Mouse (Mus musculus) erythroblast, adult 5-6 weeks (primary cell): Measurements from ENCODE around the gene Gm10721. TPM values are rescaled to one million over a fixed set of nuclear protein-coding genes. Genes with fewer than 3 reads are reported as not detected.
"Not testable (repeated sequence)": the region's sequence is repeated elsewhere in the genome, so short reads cannot be mapped to it uniquely, and the experiment has no call there.

Source experiments
- ATAC-seq: replicated peaks from 2 replicates; pipeline ENCODE4 v1.8.0; 2016; ENCODE audit warnings: moderate number of reproducible peaks, mild to moderate bottlenecking, moderate TSS enrichment, inconsistent platforms; ENCODE audit not compliant: poor library complexity, low FRiP score, severe bottlenecking
- total RNA-seq, 2 experiments: library from RNA; stranded (forward) in 1 of 2; stranded (reverse) in 1 of 2; fragments of 150-400 nt in 1 of 2; fragments of 200-764, 138-1000 nt in 1 of 2; gene quantifications; 2 replicates each; pipeline versions ENCODE4 v1.2.3 to v1.2.4; 2015 to 2017; ENCODE audit warnings: low replicate concordance in 2 of 2

Gene Gm10721
- total RNA-seq, 2 experiments from 2014 or later = 7.5 to 19.3 TPM

- not testable (repeated sequence) for ATAC-seq
Measured at GRCm38 (mm10) chr9:3023985-3024648, 11.2 kb downstream of the Gm10721 start.

GRCm38 (mm10) chr9:3024912-3025467 lies 12.1 kb downstream of the Gm10721 start, which contains the start of gene Gm10717:
Gene Gm10717, plus strand, starts transcription at chr9:3025417.
- not testable (repeated sequence) for ATAC-seq

GRCm38 (mm10) chr9:3025653-3026052 lies 12.7 kb downstream of the Gm10721 start:
- ATAC-seq = not testable (repeated sequence)

DNA sequence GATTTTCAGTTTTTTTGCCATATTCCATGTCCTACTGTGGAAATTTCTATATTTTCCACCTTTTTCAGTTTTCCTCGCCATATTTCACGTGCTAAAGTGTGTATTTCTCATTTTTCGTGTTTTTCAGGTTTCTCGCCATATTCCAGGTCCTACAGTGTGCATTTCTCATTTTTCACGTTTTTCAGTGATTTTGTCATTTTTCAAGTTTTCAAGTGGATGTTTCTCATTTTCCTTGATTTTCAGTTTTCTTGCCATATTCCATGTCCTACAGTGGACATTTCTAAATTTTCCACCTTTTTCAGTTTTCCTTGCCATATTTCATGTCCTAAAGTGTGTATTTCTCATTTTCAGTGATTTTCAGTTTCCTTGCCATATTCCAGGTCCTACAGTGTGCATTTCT lies 13.2 kb downstream of the Gm10721 start:
- not testable (repeated sequence) for ATAC-seq

DNA sequence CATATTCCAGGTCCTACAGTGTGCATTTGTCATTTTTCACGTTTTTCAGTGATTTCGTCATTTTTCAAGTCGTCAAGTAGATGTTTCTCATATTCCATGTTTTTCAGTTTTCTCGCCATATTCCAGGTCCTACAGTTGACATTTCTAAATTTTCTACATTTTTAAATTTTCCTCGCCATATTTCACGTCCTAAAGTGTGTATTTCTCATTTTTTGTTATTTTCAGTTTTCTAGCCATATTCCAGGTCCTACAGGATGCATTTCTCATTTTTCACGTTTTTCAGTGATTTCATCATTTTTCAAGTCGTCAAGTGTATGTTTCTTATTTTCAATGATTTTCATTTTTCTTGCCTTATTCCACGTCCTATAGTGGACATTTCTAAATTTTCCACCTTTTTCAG lies 13.8 kb downstream of the Gm10721 start:
- ATAC-seq = not testable (repeated sequence)

- 0 out of 2 replicates have a peak, but pooled peaks have one; percentile 18 for ATAC-seq
Measured at GRCm38 (mm10) chr9:3027200-3027599, 14.3 kb downstream of the Gm10721 start.

GRCm38 (mm10) chr9:3029276-3030000 lies 16.5 kb downstream of the Gm10721 start:
- not testable (repeated sequence) for ATAC-seq

- not testable (repeated sequence) for ATAC-seq
Measured at GRCm38 (mm10) chr9:3030677-3031318, 17.9 kb downstream of the Gm10721 start.

GRCm38 (mm10) chr9:3034299-3034698 lies 21.4 kb downstream of the Gm10721 start, which contains the start of gene Gm17535:
Gene Gm17535, plus strand, starts transcription at chr9:3034599.
- ATAC-seq = not testable (repeated sequence)

GRCm38 (mm10) chr9:3036577-3036976 lies 23.6 kb downstream of the Gm10721 start, which contains the start of gene Gm10715:
Gene Gm10715, plus strand, starts transcription at chr9:3036877.
- not testable (repeated sequence) for ATAC-seq

DNA sequence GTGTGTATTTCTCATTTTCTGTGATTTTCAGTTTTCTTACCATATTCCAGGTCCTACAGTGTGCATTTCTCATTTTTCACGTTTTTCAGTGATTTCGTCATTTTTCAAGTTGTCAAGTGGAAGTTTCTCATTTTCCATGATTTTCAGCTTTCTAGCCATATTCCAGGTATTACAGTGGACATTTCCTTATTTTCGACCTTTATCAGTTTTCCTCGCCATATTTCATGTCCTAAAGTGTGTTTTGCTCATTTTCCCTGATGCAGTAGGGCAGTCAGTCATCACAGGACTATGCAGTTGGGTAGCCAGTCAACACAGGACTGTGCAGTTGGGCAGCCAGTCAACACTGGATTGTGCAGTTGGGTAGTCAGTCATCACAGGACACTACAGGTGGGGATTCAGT lies 25.2 kb downstream of the Gm10721 start:
- not testable (repeated sequence) for ATAC-seq

Other genes starting within 250 kb of the Gm10721 start
- not detected in 2 replicates for gene Gm10722, start 12.2 kb upstream of the Gm10721 start, total RNA-seq (2015; ENCODE audit: low replicate concordance)
- 10.9 and 17.0 TPM in 2 replicates for gene Gm10722, start 12.2 kb upstream of the Gm10721 start, total RNA-seq (2017; ENCODE audit: low replicate concordance)
- gene Gm11168, start 9.8 kb upstream of the Gm10721 start, total RNA-seq (2015; ENCODE audit: low replicate concordance) = 3.8 and 12.3 TPM in 2 replicates
- gene Gm11168, start 9.8 kb upstream of the Gm10721 start, total RNA-seq (2017; ENCODE audit: low replicate concordance) = 8.1 and 36.2 TPM in 2 replicates
- gene Gm10720, start 2.5 kb downstream of the Gm10721 start, total RNA-seq (2015; ENCODE audit: low replicate concordance) = 2.9 TPM in 1 of 2 replicates, not detected in the other
- gene Gm10720, start 2.5 kb downstream of the Gm10721 start, total RNA-seq (2017; ENCODE audit: low replicate concordance) = 1.7 and 10.6 TPM in 2 replicates
- 2.9 and 39.8 TPM in 2 replicates for gene Gm10719, start 4.3 kb downstream of the Gm10721 start, total RNA-seq (2015; ENCODE audit: low replicate concordance)
- 68.4 and 134 TPM in 2 replicates for gene Gm10719, start 4.3 kb downstream of the Gm10721 start, total RNA-seq (2017; ENCODE audit: low replicate concordance)
- gene Gm10718, start 10.4 kb downstream of the Gm10721 start, total RNA-seq (2015; ENCODE audit: low replicate concordance) = 5.4 and 26.3 TPM in 2 replicates
- 27.9 and 81.7 TPM in 2 replicates for gene Gm10718, start 10.4 kb downstream of the Gm10721 start, total RNA-seq (2017; ENCODE audit: low replicate concordance)
- gene Gm10717, start 12.3 kb downstream of the Gm10721 start, total RNA-seq (2015; ENCODE audit: low replicate concordance) = 3.8 and 9.6 TPM in 2 replicates
- gene Gm10717, start 12.3 kb downstream of the Gm10721 start, total RNA-seq (2017; ENCODE audit: low replicate concordance) = 40.0 and 125 TPM in 2 replicates
- not detected in 2 replicates for gene Gm17535, start 21.5 kb downstream of the Gm10721 start, total RNA-seq (2015; ENCODE audit: low replicate concordance)
- gene Gm17535, start 21.5 kb downstream of the Gm10721 start, total RNA-seq (2017; ENCODE audit: low replicate concordance) = 0.43 and 10.7 TPM in 2 replicates
- not detected in 2 replicates for gene Gm10715, start 23.7 kb downstream of the Gm10721 start, total RNA-seq (2015; ENCODE audit: low replicate concordance)
- 13.2 and 20.3 TPM in 2 replicates for gene Gm10715, start 23.7 kb downstream of the Gm10721 start, total RNA-seq (2017; ENCODE audit: low replicate concordance)